Mouse (Mus musculus) kidney, adult 2 months (tissue): ENCODE measurements at regions not wholly inside any gene's neighbourhood (a gene's known extent, or its start where the extent isn't known, plus 50 kb on each side); places are given as distances from the start of the nearest gene placed in this dataset.
A peak's percentile ranks its signal among the peaks of the same experiment; 100 is the strongest.

Experiments used
- DNase-seq: peaks from one replicate; pipeline ENCODE4 v3.0.0; 2021
- H3K27ac ChIP-seq: fragments of 200-500 bp; 2 replicates; pipeline ENCODE4 v1.5.1; 2012; ENCODE audit warnings: low read depth, low read length, control low read depth, inconsistent platforms; ENCODE audit not compliant: insufficient read depth
- H3K27me3 ChIP-seq: fragments of 200-500 bp; replicated peaks from 2 replicates; pipeline ENCODE4 v1.6.1; 2012; ENCODE audit warnings: mild to moderate bottlenecking, moderate library complexity, low read length, inconsistent platforms; ENCODE audit not compliant: control insufficient read depth, insufficient read depth
- H3K36me3 ChIP-seq: fragments of 200-500 bp; 2 replicates; pipeline ENCODE4 v1.6.1; 2012; ENCODE audit warnings: mild to moderate bottlenecking, moderate library complexity, low read length, inconsistent platforms; ENCODE audit not compliant: control insufficient read depth, insufficient read depth
- H3K4me1 ChIP-seq: fragments of 200-500 bp; 2 replicates; pipeline ENCODE4 v1.6.1; 2011; ENCODE audit warnings: low read length; ENCODE audit not compliant: control insufficient read depth, insufficient read depth
- H3K4me3 ChIP-seq: fragments of 200-500 bp; 2 replicates; pipeline ENCODE4 v1.5.1; 2011; ENCODE audit warnings: mild to moderate bottlenecking, low read depth, low read length, control low read depth; ENCODE audit not compliant: insufficient read depth
- CTCF ChIP-seq: fragments of 200-500 bp; conservative IDR thresholded peaks from 2 replicates; pipeline ENCODE4 v1.5.1; 2011; ENCODE audit warnings: low read depth, mild to moderate bottlenecking, control low read depth, low read length, moderate library complexity, mixed read lengths; ENCODE audit not compliant: insufficient read depth, insufficient read length
- POLR2A ChIP-seq: fragments of 200-500 bp; IDR thresholded peaks from one replicate; pipeline ENCODE4 v1.6.1; 2011; ENCODE audit warnings: low read depth, low read length, control low read depth
- WGBS: fragments of 180-500 bp; shearing (Covaris S2); methylation state at CpG from one replicate; pipeline ENCODE4 v1.1.7; 2018; 5-methylcytosine and 5-hydroxymethylcytosine counted together

- no peaks in the 10 kb centered on the region for H3K27me3 ChIP-seq
- TF ChIP-seq POLR2A (no peak), CTCF (no peak)
- no peak overlapping the region for H3K4me3 ChIP-seq
- H3K36me3 ChIP-seq, result no peaks in the 10 kb centered on the region
- DNase-seq, result no peak
- H3K27ac ChIP-seq, result peak overlapping the region; percentile 75
- 80% methylated on average over 2 of the region's 2 CpGs for WGBS
- no peaks in the 10 kb centered on the region; the same call in 1 of the 2 replicates for H3K4me1 ChIP-seq
Measured at GRCm38 (mm10) chr17:79781262-79781661, 66.4 kb upstream of the Cyp1b1 start.

GRCm38 (mm10) chr17:79777874-79778395, 63.1 kb upstream of the Cyp1b1 start:
- DNase-seq, result no peak
- 66% methylated on average over 8 of the region's 8 CpGs for WGBS
- Histone ChIP-seq H3K27me3 (no peaks in the 10 kb centered on the region), H3K4me1 (no peaks in the 10 kb centered on the region; the same call in 1 of the 2 replicates), H3K27ac (no peak overlapping the region), H3K36me3 (no peaks in the 10 kb centered on the region), H3K4me3 (no peak overlapping the region)
- TF ChIP-seq CTCF (no peak), POLR2A (no peak)

GRCm38 (mm10) chr17:79776177-79776576, 61.3 kb upstream of the Cyp1b1 start:
- 53% methylated on average over 4 of the region's 4 CpGs for WGBS
- DNase-seq, result peak; percentile 41
- H3K27ac ChIP-seq, result no peak overlapping the region
- no peaks in the 10 kb centered on the region for H3K36me3 ChIP-seq
- no peaks in the 10 kb centered on the region; the same call in 1 of the 2 replicates for H3K4me1 ChIP-seq
- H3K27me3 ChIP-seq, result no peaks in the 10 kb centered on the region
- H3K4me3 ChIP-seq, result no peak overlapping the region
- TF ChIP-seq POLR2A, result no peak
- TF ChIP-seq CTCF, result no peak

GRCm38 (mm10) chr17:79775216-79775615, 60.4 kb upstream of the Cyp1b1 start:
- no peak for DNase-seq
- no peak for TF ChIP-seq POLR2A
- TF ChIP-seq CTCF, result no peak
- Histone ChIP-seq H3K36me3 (no peaks in the 10 kb centered on the region), H3K4me3 (no peak overlapping the region), H3K27me3 (no peaks in the 10 kb centered on the region), H3K27ac (no peak overlapping the region), H3K4me1 (peaks cover 2% of the 10 kb centered on the region)
- WGBS, result 73% methylated on average over 6 of the region's 6 CpGs

GRCm38 (mm10) chr17:79774291-79774690, 59.4 kb upstream of the Cyp1b1 start:
- DNase-seq, result peak; percentile 41
- no peaks in the 10 kb centered on the region for H3K27me3 ChIP-seq
- no peak for TF ChIP-seq POLR2A
- no peak for TF ChIP-seq CTCF
- 33% methylated on average over 1 of the region's 1 CpGs for WGBS
- H3K4me3 ChIP-seq, result no peak overlapping the region
- H3K36me3 ChIP-seq, result no peaks in the 10 kb centered on the region
- peaks cover 2% of the 10 kb centered on the region for H3K4me1 ChIP-seq
- no peak overlapping the region for H3K27ac ChIP-seq

- Histone ChIP-seq H3K4me1 (peaks cover 2% of the 10 kb centered on the region; the same call in 1 of the 2 replicates), H3K27me3 (no peaks in the 10 kb centered on the region), H3K4me3 (no peak overlapping the region), H3K27ac (no peak overlapping the region), H3K36me3 (no peaks in the 10 kb centered on the region)
- DNase-seq, result no peak
- 85% methylated on average over 4 of the region's 4 CpGs for WGBS
- TF ChIP-seq POLR2A (no peak), CTCF (no peak)
Measured at GRCm38 (mm10) chr17:79772219-79772618, 57.4 kb upstream of the Cyp1b1 start.

GRCm38 (mm10) chr17:79771727-79772126, 56.9 kb upstream of the Cyp1b1 start:
- Histone ChIP-seq H3K36me3 (no peaks in the 10 kb centered on the region), H3K27ac (no peak overlapping the region), H3K27me3 (no peaks in the 10 kb centered on the region), H3K4me3 (no peak overlapping the region), H3K4me1 (peaks cover 2% of the 10 kb centered on the region; the same call in 1 of the 2 replicates)
- WGBS, result 65% methylated on average over 10 of the region's 10 CpGs
- DNase-seq, result no peak
- no peak for TF ChIP-seq CTCF
- TF ChIP-seq POLR2A, result no peak
